Mouse (Mus musculus) erythroid progenitor cell, adult 5-6 weeks (primary cell): ENCODE measurements around the gene Hist1h2ah. TPM values are rescaled to one million over a fixed set of nuclear protein-coding genes. Genes with fewer than 3 reads are reported as not detected.
"Not testable (repeated sequence)": the region's sequence is repeated elsewhere in the genome, so short reads cannot be mapped to it uniquely, and the experiment has no call there.

Source experiments
- ATAC-seq: replicated peaks from 2 replicates; pipeline ENCODE4 v1.8.0; 2016; ENCODE audit warnings: moderate number of reproducible peaks, mild to moderate bottlenecking, moderate TSS enrichment, inconsistent platforms; ENCODE audit not compliant: poor library complexity, low FRiP score, severe bottlenecking
- total RNA-seq, 2 experiments: library from RNA; stranded (forward) in 1 of 2; stranded (reverse) in 1 of 2; fragments of 150-400 nt in 1 of 2; fragments of 186-747, 209-891 nt in 1 of 2; gene quantifications; 2 replicates each; pipeline versions ENCODE4 v1.2.3 to v1.2.4; 2015 to 2017; ENCODE audit warnings: low replicate concordance in 2 of 2

The Hist1h2ah gene
- 4.6 TPM in 1 of 2 replicates, not detected in the other for total RNA-seq (2015; ENCODE audit: low replicate concordance)
- 2,615 and 4,600 TPM in 2 replicates for total RNA-seq (2017; ENCODE audit: low replicate concordance)

GRCm38 (mm10) chr13:22035267-22036148, at the start of gene Hist1h2ah, which contains the start of gene Hist1h2bk:
TSS of gene Hist1h2ah (minus strand) at chr13:22035568.
TSS of gene Hist1h2bk (plus strand) at chr13:22035870.
- ATAC-seq = peak; percentile 83

GRCm38 (mm10) chr13:22084140-22084539, 48.8 kb upstream of the Hist1h2ah start, which contains the start of gene Vmn1r188:
TSS of gene Vmn1r188 (plus strand) at chr13:22084440.
- not testable (repeated sequence) for ATAC-seq

DNA sequence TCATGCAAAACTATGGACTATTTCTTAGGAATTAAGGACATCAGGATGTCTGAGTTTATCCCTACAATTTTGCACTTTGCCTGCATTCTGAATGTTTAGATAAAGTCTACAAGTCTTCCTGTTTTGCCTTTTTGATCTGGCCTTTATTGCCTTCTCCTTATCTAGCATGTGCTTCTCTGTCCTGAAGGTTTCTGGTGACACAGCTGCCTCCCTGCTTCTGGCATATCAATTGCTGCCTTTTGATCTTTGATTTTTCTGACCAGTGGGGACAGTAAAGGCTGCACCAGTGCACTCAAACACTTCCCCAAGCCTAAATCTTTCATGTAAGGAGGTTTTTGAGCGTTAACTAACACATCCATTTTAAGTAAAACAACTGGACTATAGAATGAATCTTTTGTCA, 28.1 kb upstream of the Hist1h2ah start:
- ATAC-seq = no peak

DNA sequence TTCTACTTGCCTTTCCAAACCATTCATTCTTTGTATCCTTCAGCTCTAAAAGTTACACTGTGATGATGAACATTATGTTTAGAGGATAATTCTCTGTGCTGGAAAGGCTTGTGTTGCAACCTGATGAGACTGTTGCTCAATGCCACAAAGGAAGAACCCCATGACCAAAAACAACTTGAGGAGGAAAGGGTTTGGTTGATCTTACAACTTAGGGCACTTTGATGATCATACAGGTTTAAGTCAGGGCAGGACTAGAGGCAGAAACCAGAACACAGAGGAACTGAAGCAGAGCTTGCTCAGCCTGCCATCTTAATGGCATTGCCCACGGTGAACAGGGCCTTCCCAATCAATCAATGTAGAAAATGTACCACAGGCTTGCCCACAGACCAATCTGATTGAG, 26.1 kb upstream of the Hist1h2ah start:
- ATAC-seq = no peak

GRCm38 (mm10) chr13:22053754-22054153, 18.4 kb upstream of the Hist1h2ah start:
- ATAC-seq = no peak

- ATAC-seq = no peak
Observed at GRCm38 (mm10) chr13:22051523-22051859, 16.1 kb upstream of the Hist1h2ah start.

GRCm38 (mm10) chr13:22050591-22051522, 15.5 kb upstream of the Hist1h2ah start:
- peak; percentile 97 for ATAC-seq

DNA sequence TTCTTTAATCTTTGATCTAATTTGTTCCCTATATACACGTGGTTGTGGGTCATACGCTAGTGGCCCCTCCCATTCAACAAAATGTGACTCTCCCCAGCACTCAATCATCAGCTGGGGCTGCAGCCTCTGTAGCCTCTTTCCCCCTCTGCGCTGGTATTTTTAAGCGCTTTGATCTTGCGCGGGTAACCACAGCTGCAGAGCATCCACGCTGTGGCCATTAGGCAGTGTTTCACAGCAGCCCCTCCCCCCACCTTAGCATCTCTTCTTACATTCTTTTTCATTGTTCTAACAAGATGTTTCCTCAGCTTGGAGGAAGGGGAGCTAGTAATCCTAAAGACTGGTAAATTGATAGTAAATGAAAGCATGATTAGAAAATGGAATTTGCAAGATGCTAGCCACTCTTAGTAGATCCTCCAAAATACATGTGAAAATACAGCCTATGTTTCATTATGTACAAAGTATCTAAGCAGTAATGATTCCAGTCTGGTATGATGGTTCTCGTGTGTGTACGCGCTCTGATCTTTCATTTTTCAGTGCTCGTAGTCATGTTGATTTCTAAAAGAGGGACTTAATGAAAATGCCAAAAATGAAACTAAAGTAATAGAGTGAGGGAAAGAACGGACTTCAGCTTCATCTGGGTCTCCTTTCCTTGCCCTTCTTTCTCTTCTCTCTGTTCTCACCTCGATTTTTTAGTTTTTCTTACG, 14.5 kb upstream of the Hist1h2ah start:
- no peak for ATAC-seq

GRCm38 (mm10) chr13:22049041-22049440, 13.7 kb upstream of the Hist1h2ah start:
- ATAC-seq = no peak

- no peak for ATAC-seq
Observed at GRCm38 (mm10) chr13:22045311-22045710, 9.9 kb upstream of the Hist1h2ah start.

GRCm38 (mm10) chr13:22044432-22045155, 9.2 kb upstream of the Hist1h2ah start:
- ATAC-seq = no peak

- ATAC-seq = peak; percentile 33
Observed at GRCm38 (mm10) chr13:22043503-22044431, 8.4 kb upstream of the Hist1h2ah start.

GRCm38 (mm10) chr13:22042568-22043502, 7.5 kb upstream of the Hist1h2ah start, which contains the start of the genes Hist1h2ag and Hist1h2bj:
TSS of gene Hist1h2ag (minus strand) at chr13:22042944.
TSS of gene Hist1h2bj (plus strand) at chr13:22043214.
- ATAC-seq = peak; percentile 68

DNA sequence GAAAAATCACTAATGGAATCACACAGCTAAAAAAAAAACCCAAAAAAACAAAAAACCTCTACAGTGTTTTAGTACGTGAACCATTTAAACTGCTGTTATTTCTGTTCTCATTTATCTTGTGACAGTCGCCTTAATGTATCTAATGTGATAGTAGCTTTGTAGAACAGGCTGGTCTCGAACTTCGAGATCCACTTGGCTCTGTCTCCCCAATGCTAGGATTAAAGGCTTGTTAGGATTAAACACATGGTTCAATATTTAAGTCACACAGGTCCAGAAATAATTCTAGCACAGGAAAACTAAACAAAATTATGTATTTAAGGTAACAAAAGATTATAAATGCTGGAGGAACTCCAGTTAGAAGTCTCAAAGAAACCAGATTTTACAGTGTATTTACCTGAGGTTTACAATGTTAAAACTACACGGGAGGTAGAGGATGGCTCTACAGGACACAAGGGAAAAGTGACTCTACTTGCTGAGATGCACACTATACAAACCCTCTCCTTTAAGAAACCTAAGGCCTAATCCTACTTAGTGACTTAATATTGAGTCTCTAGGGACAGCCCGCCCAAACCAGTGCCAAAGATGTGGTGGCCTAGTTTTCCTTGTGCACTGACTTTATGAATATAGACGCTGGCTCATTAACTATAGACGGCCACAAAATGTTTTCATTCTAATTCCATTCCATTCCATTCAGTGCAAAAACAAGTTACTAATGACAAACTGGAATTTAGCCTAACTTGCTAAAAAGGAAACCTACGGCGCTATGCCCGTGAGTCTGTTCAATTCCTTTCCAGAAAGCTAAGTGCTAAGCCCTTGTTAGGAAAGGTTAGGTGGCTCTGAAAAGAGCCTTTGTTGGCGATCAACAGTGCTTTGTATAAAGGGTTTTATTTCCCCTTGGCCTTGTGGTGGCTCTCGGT, 6.5 kb upstream of the Hist1h2ah start:
- peak; percentile 13; the same call in 1 of the 2 replicates for ATAC-seq

GRCm38 (mm10) chr13:22041142-22041536, 5.8 kb upstream of the Hist1h2ah start, which contains the start of gene Hist1h4i:
TSS of gene Hist1h4i (minus strand) at chr13:22041362.
- peak; percentile 41 for ATAC-seq
